Comparison of ENCODE assay signal across 8 mouse cellular contexts in the genomic region with DNA sequence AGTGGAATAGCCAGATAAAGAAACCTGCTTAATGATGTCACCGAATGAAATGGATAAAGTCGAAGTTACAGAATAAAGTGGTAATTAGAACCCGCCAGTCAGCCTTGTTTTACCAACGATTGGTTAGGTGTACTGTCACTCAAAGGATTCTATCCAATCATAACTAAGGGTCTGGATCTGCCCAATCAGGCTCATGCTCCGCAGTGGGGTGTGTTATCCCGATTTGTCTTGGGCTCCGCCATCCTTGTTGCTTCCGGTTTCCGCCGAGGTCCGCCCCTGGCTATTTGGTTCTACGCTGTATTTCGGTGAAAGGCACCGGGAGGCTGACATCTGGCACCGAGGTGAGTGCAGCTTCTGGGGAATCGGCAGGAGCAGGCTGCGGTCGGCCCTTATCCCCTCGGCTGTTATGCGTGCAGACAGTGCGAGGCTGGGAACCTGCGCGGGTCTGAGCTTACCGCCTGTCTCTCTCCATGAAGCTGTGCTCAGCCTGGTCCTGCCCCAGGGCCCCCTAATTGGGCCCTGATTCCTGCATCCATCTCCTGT. TPM values are rescaled to one million over a fixed set of nuclear protein-coding genes. Genes with fewer than 3 reads are reported as not detected.
DNase-seq lines count a peak whose midpoint lies in the region; ATAC-seq and TF ChIP-seq lines count a peak whose summit lies in the region.

A gene (plus strand): TSS at position 240 of the 543 bp plus-strand sequence.

- H3K27me3 ChIP-seq in hindbrain, postnatal 0 days (ENCODE audit: insufficient read depth, low read length) = no peaks in the 10 kb centered on the region

- DNase-seq in ZHBTc4 (ENCODE audit: low read depth, low spot score) = peak; percentile 97
- DNase-seq in gastrocnemius, adult 2 months = peak; percentile 86
- DNase-seq in hindbrain, postnatal 0 days (ENCODE audit: low spot score) = peak; percentile 97
- DNase-seq in left cerebral cortex, adult 2 months (ENCODE audit: extremely low spot score in 1 of 2, low spot score in 2 of 2) = peak; percentile 82 to 89
- DNase-seq in right cerebral cortex, adult 2 months (ENCODE audit: low spot score in 2 of 2) = peak; percentile 88 to 93
- peak; percentile 84 for DNase-seq in urinary bladder, postnatal 14 days (ENCODE audit: low spot score)

- peak; percentile 100 for ATAC-seq in common myeloid progenitor, adult 5-6 weeks (replicated peaks; ENCODE audit: low read depth, poor library complexity, severe bottlenecking)
- ATAC-seq in hindbrain, postnatal 0 days = peak; percentile 100
- ATAC-seq in megakaryocyte, adult 5-6 weeks (ENCODE audit: poor library complexity, severe bottlenecking) = peak; percentile 99

- peaks cover 17% of the 10 kb centered on the region for H3K36me3 ChIP-seq in hindbrain, postnatal 0 days (ENCODE audit: insufficient read depth, low read length)

- H3K9me3 ChIP-seq in hindbrain, postnatal 0 days (ENCODE audit: low read length) = no peaks in the 10 kb centered on the region

- H3K27ac ChIP-seq in gastrocnemius, adult 2 months = peak within 1 kb of the TSS; percentile 88
- H3K27ac ChIP-seq in hindbrain, postnatal 0 days = peak within 1 kb of the TSS; percentile 91
- peak within 1 kb of the TSS; percentile 87 for H3K27ac ChIP-seq in left cerebral cortex, adult 2 months

- peak within 1 kb of the TSS; percentile 82 for H3K4me3 ChIP-seq in gastrocnemius, adult 2 months
- H3K4me3 ChIP-seq in hindbrain, postnatal 0 days (ENCODE audit: low read length) = peak within 1 kb of the TSS; percentile 87
- peak within 1 kb of the TSS; percentile 81 for H3K4me3 ChIP-seq in left cerebral cortex, adult 2 months

- no peaks in the 10 kb centered on the region for H3K4me1 ChIP-seq in hindbrain, postnatal 0 days (ENCODE audit: insufficient read depth, low read length)

- TF ChIP-seq CTCF in gastrocnemius, adult 2 months (IDR thresholded peaks at IDR 0.05) = no peak
- TF ChIP-seq CTCF in hindbrain, postnatal 0 days (IDR thresholded peaks at IDR 0.05; ENCODE audit: low read depth) = no peak
- TF ChIP-seq CTCF in left cerebral cortex, adult 2 months (IDR thresholded peaks at IDR 0.05) = no peak

- under 1% methylated on average over 24 of the region's 24 CpGs for WGBS in hindbrain, postnatal 0 days

- intact Hi-C loops in gastrocnemius, adult 2 months (cut with DNase I) = no loop called here
- intact Hi-C loops in left cerebral cortex, adult 2 months (cut with DNase I) = no loop called here

- peak within 1 kb of the TSS; percentile 82 for H3K9ac ChIP-seq in hindbrain, postnatal 0 days (replicated peaks; ENCODE audit: low read length)

- peak within 1 kb of the TSS; percentile 91 for H3K4me2 ChIP-seq in hindbrain, postnatal 0 days (ENCODE audit: low read depth, low read length)

RNA-seq across cellular contexts. Expression of the gene that starts here (rescaled TPM):
- total RNA-seq in common myeloid progenitor, adult 5-6 weeks (2017) = 1.8 and 2.0 TPM in 2 replicates
- total RNA-seq in gastrocnemius, adult 2 months (2021) = 1 to 10 TPM in 1 of 2 experiments, under 1 TPM in 1; 0.89 to 1.1 TPM
- total RNA-seq in hindbrain, postnatal 0 days (2014; rRNA removed) = 13.3 and 16.4 TPM in 2 replicates
- 7.9 and 9.9 TPM in 2 replicates for polyA plus RNA-seq in hindbrain, postnatal 0 days (2015; fragmentation: Nextera tagmentation; extraction: Ambion mirVana)
- 10 to 100 TPM; 17.3 to 20.2 TPM for total RNA-seq in left cerebral cortex, adult 2 months (2021)
- total RNA-seq in megakaryocyte, adult 5-6 weeks (2015) = 2.0 and 3.7 TPM in 2 replicates
- 2.0 and 4.7 TPM in 2 replicates for total RNA-seq in megakaryocyte, adult 5-6 weeks (2017)

Comparison
In these comparisons a context has a peak if more than half of its experiments do, and no peak if none do; other contexts are left out.
1. Peak in every context shown above with its lines: DNase-seq, ATAC-seq, H3K4me3 ChIP-seq and H3K27ac ChIP-seq.